Mouse (Mus musculus) lung, embryonic 15.5 days (tissue): Measurements from ENCODE around the gene Slc6a4. TPM values are rescaled to one million over a fixed set of nuclear protein-coding genes. Genes with fewer than 3 reads are reported as not detected.

Experiments
- ATAC-seq: fragments of 200-750 bp; cut with Nextera tagmentation; 2 replicates; pipeline ENCODE4 v1.8.0; 2017; ENCODE audit warnings: moderate number of reproducible peaks, borderline replicate concordance; ENCODE audit not compliant: low FRiP score, low TSS enrichment; ENCODE audit errors: extremely low read depth
- H3K27ac ChIP-seq: fragments of 300-500 bp; sonication (generic); 2 replicates; pipeline ENCODE4 v1.5.1; 2015; ENCODE audit warnings: moderate library complexity, mild to moderate bottlenecking, inconsistent platforms
- H3K27me3 ChIP-seq: fragments of 300-500 bp; sonication (generic); 2 replicates; pipeline ENCODE4 v1.6.1; 2015; ENCODE audit warnings: inconsistent platforms
- H3K36me3 ChIP-seq: fragments of 300-500 bp; sonication (generic); 2 replicates; pipeline ENCODE4 v1.6.1; 2015; ENCODE audit warnings: inconsistent platforms
- H3K4me1 ChIP-seq: fragments of 300-500 bp; sonication (generic); 2 replicates; pipeline ENCODE4 v1.6.1; 2015; ENCODE audit warnings: inconsistent platforms
- H3K4me2 ChIP-seq: fragments of 300-500 bp; sonication (generic); 2 replicates; pipeline ENCODE4 v1.6.1; 2015; ENCODE audit warnings: inconsistent platforms, mild to moderate bottlenecking, moderate library complexity
- H3K4me3 ChIP-seq: fragments of 300-500 bp; sonication (generic); 2 replicates; pipeline ENCODE4 v1.5.1; 2015; ENCODE audit warnings: mild to moderate bottlenecking, inconsistent platforms
- H3K9ac ChIP-seq: fragments of 300-500 bp; sonication (generic); 2 replicates; pipeline ENCODE4 v1.6.1; 2015; ENCODE audit warnings: inconsistent platforms
- H3K9me3 ChIP-seq: fragments of 300-500 bp; sonication (generic); 2 replicates; pipeline ENCODE4 v1.6.1; 2016; ENCODE audit warnings: inconsistent platforms
- WGBS: fragments of 180-500 bp; shearing (Covaris S2); methylation state at CpG from one replicate; pipeline ENCODE4 v1.1.7; 2015; 5-methylcytosine and 5-hydroxymethylcytosine counted together
- polyA plus RNA-seq: library from polyadenylated mRNA; unstranded; fragments of >200 nt; fragmentation: Nextera tagmentation; extraction: Ambion mirVana; gene quantifications from 2 replicates; pipeline ENCODE4 v1.2.1, GENCODE M21; 2015

Gene Slc6a4
- polyA plus RNA-seq = 1.8 and 2.0 TPM in 2 replicates

GRCm38 (mm10) chr11:76997916-76998704 lies at the start of gene Slc6a4:
TSS of gene Slc6a4 (plus strand) at chr11:76998603.
- Histone ChIP-seq H3K4me1 (peaks cover 21% of the 10 kb centered on the region), H3K36me3 (no peaks in the 10 kb centered on the region), H3K4me2 (peak within 1 kb of the TSS; percentile 96), H3K9ac (peak within 1 kb of the TSS; percentile 31), H3K27ac (no peak within 1 kb of the TSS), H3K9me3 (no peaks in the 10 kb centered on the region), H3K27me3 (peaks cover 66% of the 10 kb centered on the region), H3K4me3 (peak within 1 kb of the TSS; percentile 53)
- WGBS = under 1% methylated on average over 51 of the region's 52 CpGs
- no peak for ATAC-seq

GRCm38 (mm10) chr11:76953536-76953935 lies 44.9 kb upstream of the Slc6a4 start:
- Histone ChIP-seq H3K27me3 (no peaks in the 10 kb centered on the region), H3K27ac (no peak overlapping the region), H3K4me3 (no peak overlapping the region), H3K4me2 (no peak overlapping the region), H3K36me3 (peaks cover 76% of the 10 kb centered on the region), H3K9ac (no peak overlapping the region), H3K4me1 (no peaks in the 10 kb centered on the region), H3K9me3 (no peaks in the 10 kb centered on the region)
- WGBS = 78% methylated on average over 2 of the region's 2 CpGs
- ATAC-seq = no peak

- H3K4me1 ChIP-seq = no peaks in the 10 kb centered on the region
Measured at GRCm38 (mm10) chr11:76965703-76966102, 32.7 kb upstream of the Slc6a4 start.

GRCm38 (mm10) chr11:76970328-76970727 lies 28.1 kb upstream of the Slc6a4 start:
- no peak overlapping the region for H3K27ac ChIP-seq
- H3K9ac ChIP-seq = no peak overlapping the region
- H3K4me3 ChIP-seq = no peak overlapping the region
- WGBS = 90% methylated on average over 2 of the region's 2 CpGs
- peaks cover 89% of the 10 kb centered on the region for H3K36me3 ChIP-seq
- no peak overlapping the region for H3K4me2 ChIP-seq
- no peaks in the 10 kb centered on the region for H3K4me1 ChIP-seq
- no peak for ATAC-seq
- H3K9me3 ChIP-seq = no peaks in the 10 kb centered on the region
- H3K27me3 ChIP-seq = no peaks in the 10 kb centered on the region

More at GRCm38 (mm10) chr11:76965703-76966102, 32.7 kb upstream of the Slc6a4 start:
- ATAC-seq = no peak
- 96% methylated on average over 3 of the region's 3 CpGs for WGBS
- no peak overlapping the region for H3K4me2 ChIP-seq
- no peak overlapping the region for H3K9ac ChIP-seq
- H3K4me3 ChIP-seq = no peak overlapping the region
- no peaks in the 10 kb centered on the region for H3K27me3 ChIP-seq
- peaks cover 89% of the 10 kb centered on the region for H3K36me3 ChIP-seq
- no peaks in the 10 kb centered on the region for H3K9me3 ChIP-seq
- no peak overlapping the region for H3K27ac ChIP-seq

GRCm38 (mm10) chr11:76974680-76975319 lies 23.6 kb upstream of the Slc6a4 start:
- H3K4me1 ChIP-seq = no peaks in the 10 kb centered on the region
- H3K4me3 ChIP-seq = no peak overlapping the region
- H3K9ac ChIP-seq = no peak overlapping the region
- WGBS = 80% methylated on average over 7 of the region's 7 CpGs
- no peak for ATAC-seq
- H3K36me3 ChIP-seq = peaks cover 83% of the 10 kb centered on the region
- no peaks in the 10 kb centered on the region for H3K9me3 ChIP-seq
- no peaks in the 10 kb centered on the region for H3K27me3 ChIP-seq
- H3K4me2 ChIP-seq = no peak overlapping the region
- H3K27ac ChIP-seq = no peak overlapping the region

GRCm38 (mm10) chr11:76981570-76982141 lies 16.7 kb upstream of the Slc6a4 start:
- no peaks in the 10 kb centered on the region for H3K9me3 ChIP-seq
- 55% methylated on average over 5 of the region's 5 CpGs for WGBS
- no peaks in the 10 kb centered on the region for H3K27me3 ChIP-seq
- peaks cover 66% of the 10 kb centered on the region for H3K36me3 ChIP-seq
- H3K4me2 ChIP-seq = no peak overlapping the region
- no peak overlapping the region for H3K27ac ChIP-seq
- no peak overlapping the region for H3K9ac ChIP-seq
- no peak overlapping the region for H3K4me3 ChIP-seq
- no peaks in the 10 kb centered on the region for H3K4me1 ChIP-seq
- no peak for ATAC-seq

GRCm38 (mm10) chr11:76982415-76982814 lies 16.0 kb upstream of the Slc6a4 start:
- WGBS = 39% methylated on average over 4 of the region's 4 CpGs
- no peak overlapping the region for H3K4me3 ChIP-seq
- no peak overlapping the region for H3K9ac ChIP-seq
- H3K4me1 ChIP-seq = no peaks in the 10 kb centered on the region
- no peak overlapping the region for H3K27ac ChIP-seq
- no peaks in the 10 kb centered on the region for H3K9me3 ChIP-seq
- peaks cover 71% of the 10 kb centered on the region for H3K36me3 ChIP-seq
- H3K4me2 ChIP-seq = no peak overlapping the region
- no peaks in the 10 kb centered on the region for H3K27me3 ChIP-seq
- ATAC-seq = no peak

GRCm38 (mm10) chr11:76983641-76984040 lies 14.8 kb upstream of the Slc6a4 start:
- no peaks in the 10 kb centered on the region for H3K4me1 ChIP-seq
- H3K27me3 ChIP-seq = no peaks in the 10 kb centered on the region
- no peaks in the 10 kb centered on the region for H3K9me3 ChIP-seq
- H3K4me2 ChIP-seq = no peak overlapping the region
- H3K36me3 ChIP-seq = peaks cover 65% of the 10 kb centered on the region
- 54% methylated on average over 5 of the region's 5 CpGs for WGBS
- no peak overlapping the region for H3K27ac ChIP-seq
- H3K4me3 ChIP-seq = no peak overlapping the region
- no peak for ATAC-seq
- H3K9ac ChIP-seq = no peak overlapping the region

- no peak overlapping the region for H3K27ac ChIP-seq
- H3K27me3 ChIP-seq = no peaks in the 10 kb centered on the region
- no peak overlapping the region for H3K9ac ChIP-seq
- no peaks in the 10 kb centered on the region for H3K9me3 ChIP-seq
- peaks cover 59% of the 10 kb centered on the region for H3K36me3 ChIP-seq
- H3K4me1 ChIP-seq = no peaks in the 10 kb centered on the region
- no peak overlapping the region for H3K4me2 ChIP-seq
- no peak for ATAC-seq
- H3K4me3 ChIP-seq = no peak overlapping the region
Measured at GRCm38 (mm10) chr11:76984173-76984572, 14.2 kb upstream of the Slc6a4 start.

GRCm38 (mm10) chr11:76990839-76991238 lies 7.6 kb upstream of the Slc6a4 start:
- H3K4me1 ChIP-seq = no peaks in the 10 kb centered on the region
- 66% methylated on average over 5 of the region's 5 CpGs for WGBS
- H3K27ac ChIP-seq = no peak overlapping the region
- peaks cover 21% of the 10 kb centered on the region for H3K36me3 ChIP-seq
- no peak overlapping the region for H3K9ac ChIP-seq
- H3K4me2 ChIP-seq = no peak overlapping the region
- no peaks in the 10 kb centered on the region for H3K9me3 ChIP-seq
- H3K4me3 ChIP-seq = no peak overlapping the region
- ATAC-seq = no peak
- H3K27me3 ChIP-seq = no peaks in the 10 kb centered on the region

GRCm38 (mm10) chr11:76992886-76993285 lies 5.5 kb upstream of the Slc6a4 start:
- H3K4me1 ChIP-seq = peaks cover 10% of the 10 kb centered on the region
- no peaks in the 10 kb centered on the region for H3K9me3 ChIP-seq
- H3K9ac ChIP-seq = no peak overlapping the region
- peaks cover 20% of the 10 kb centered on the region for H3K27me3 ChIP-seq
- no peak overlapping the region for H3K27ac ChIP-seq
- no peak overlapping the region for H3K4me2 ChIP-seq
- peaks cover under 1% of the 10 kb centered on the region; the same call in 1 of the 2 replicates for H3K36me3 ChIP-seq
- ATAC-seq = no peak
- WGBS = 30% methylated on average over 4 of the region's 4 CpGs
- no peak overlapping the region for H3K4me3 ChIP-seq
